Mouse (Mus musculus) gastrocnemius, postnatal 36 days (tissue): Measurements from ENCODE around the gene Repin1. TPM values are rescaled to one million over a fixed set of nuclear protein-coding genes. Genes with fewer than 3 reads are reported as not detected.
"Not testable (repeated sequence)": the region's sequence is repeated elsewhere in the genome, so short reads cannot be mapped to it uniquely, and the experiment has no call there.

Source experiments
- DNase-seq, 2 experiments: peaks; one replicate each; pipeline ENCODE4 v3.0.0; 2022
- intact Hi-C: fragments of 180-260 bp; cut with DNase I; formaldehyde crosslinking; loops from one replicate; pipeline ENCODE4 v1.15.1; 2025
- total RNA-seq, 2 experiments: library from RNA; stranded (reverse); gene quantifications; 2 replicates each; pipeline ENCODE4 v1.2.3; 2021

The Repin1 gene
- total RNA-seq, 2 experiments from 2014 or later, result 19.4 to 29.3 TPM

DNA sequence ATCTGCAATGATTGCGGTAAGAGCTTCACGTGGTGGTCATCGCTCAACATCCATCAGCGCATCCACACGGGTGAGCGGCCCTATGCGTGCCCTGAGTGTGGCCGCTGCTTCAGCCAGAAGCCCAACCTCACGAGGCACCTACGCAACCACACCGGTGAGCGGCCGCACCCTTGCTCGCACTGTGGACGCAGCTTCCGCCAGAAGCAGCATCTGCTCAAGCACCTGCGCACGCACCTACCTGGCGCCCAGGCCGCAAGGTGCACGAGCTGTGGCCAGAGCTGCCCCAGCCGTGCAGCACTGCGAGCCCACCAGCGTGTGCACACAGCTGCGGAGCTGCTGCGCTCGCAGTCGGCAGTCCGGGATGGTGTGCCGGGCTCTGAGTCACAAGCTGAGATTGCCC is 26.3 kb downstream of the Repin1 start:
- no peak for DNase-seq
- intact Hi-C loops, result no loop called here

DNA sequence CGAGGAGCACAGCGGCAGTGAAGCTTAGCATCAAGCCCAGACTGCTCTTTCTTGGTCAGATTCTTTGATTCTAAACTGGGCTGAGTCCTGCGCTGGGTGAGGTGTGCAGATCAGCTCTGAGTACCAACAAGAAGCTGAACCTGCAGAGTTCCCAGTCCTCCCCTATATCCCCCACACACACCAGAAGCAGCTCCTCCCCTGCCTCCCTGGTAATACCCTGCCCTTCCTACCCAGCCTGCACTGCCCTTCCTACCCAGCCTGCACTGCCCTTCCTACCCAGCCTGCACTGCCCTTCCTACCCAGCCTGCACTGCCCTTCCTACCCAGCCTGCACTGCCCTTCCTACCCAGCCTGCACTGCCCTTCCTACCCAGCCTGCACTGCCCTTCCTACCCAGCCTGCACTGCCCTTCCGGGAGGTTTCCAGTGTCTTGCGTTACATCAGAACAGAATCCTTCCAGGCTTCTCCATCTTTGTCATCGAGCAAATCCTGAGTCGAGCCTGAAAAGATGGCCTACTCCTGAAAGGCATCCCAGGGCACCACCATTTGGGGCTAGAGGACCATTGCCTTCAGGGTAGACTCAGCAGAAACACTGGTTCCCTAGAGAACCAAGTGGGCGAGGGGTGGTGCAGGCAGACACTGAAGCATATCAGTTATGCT is 28.6 kb downstream of the Repin1 start:
- intact Hi-C loops, result not testable (repeated sequence)

DNA sequence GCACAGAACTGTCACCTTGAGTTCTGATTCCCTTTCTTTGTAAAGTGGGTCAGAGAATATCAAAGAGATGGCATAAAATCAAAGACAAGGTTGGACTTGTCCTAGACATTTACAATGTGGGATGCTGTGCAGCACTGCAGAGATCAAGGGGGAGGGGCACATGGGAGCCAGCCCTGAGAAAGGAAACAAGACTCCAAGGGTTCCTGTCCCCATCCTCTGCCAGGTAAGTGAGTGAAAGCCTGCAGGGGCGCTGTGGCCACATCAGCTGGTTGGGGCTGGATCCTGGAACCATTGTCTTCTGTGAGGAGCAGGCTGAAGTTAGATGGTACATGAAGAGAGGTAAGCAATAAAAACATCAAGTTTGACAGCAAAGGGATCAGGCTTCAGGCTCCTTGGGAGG is 29.8 kb downstream of the Repin1 start:
- DNase-seq, result no peak
- intact Hi-C loops, result no loop called here

More for the DNA sequence above, 28.6 kb downstream of the Repin1 start:
- DNase-seq, result not testable (repeated sequence)

DNA sequence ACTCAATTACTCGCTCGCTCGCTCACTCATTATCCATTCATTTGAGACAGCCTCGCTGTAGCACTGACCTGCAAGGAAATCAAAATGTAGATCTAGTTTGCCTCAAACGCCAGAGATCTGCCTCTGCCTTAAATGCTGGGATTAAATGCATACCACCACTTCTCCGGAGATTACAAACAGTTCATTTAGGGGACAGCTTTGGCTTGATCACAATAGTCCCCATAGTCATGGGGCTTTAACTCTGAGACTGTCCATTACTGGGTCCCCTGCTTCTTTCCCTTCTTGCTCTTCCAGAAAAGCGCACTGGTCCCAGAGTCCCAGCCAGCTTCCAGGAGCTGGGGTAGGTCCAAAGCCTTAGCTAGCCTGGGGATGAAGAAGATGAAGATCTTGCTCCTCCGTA is 32.8 kb downstream of the Repin1 start, which contains the start of gene AI854703:
AI854703 (plus strand) TSS at position 301 of the 400 bp plus-strand sequence.
- intact Hi-C loops, result no loop called here

DNA sequence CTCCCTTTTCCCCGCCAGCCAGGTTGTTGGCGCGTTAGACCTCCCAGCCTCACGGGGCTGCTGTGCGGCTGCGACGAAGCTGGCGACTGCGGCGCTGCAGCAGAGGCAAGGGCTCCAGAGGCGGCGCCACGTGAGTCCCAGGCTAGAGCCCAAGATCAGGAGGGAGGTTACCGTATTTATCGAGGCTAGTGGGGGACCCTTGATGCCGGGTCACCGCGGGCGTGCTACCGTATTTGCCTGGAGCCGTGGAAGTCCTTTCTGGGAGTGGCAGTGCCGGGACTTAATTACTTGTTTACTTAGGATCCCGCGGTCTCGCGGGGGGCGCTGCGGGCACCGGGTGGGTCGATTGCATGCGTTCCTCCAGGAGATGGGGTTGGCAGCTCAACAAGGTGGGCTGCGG is 33.3 kb downstream of the Repin1 start:
- intact Hi-C loops, result no loop called here
- DNase-seq, result peak; percentile 30 to 31

More for the DNA sequence above, 32.8 kb downstream of the Repin1 start, which contains the start of gene AI854703:
- no peak for DNase-seq

DNA sequence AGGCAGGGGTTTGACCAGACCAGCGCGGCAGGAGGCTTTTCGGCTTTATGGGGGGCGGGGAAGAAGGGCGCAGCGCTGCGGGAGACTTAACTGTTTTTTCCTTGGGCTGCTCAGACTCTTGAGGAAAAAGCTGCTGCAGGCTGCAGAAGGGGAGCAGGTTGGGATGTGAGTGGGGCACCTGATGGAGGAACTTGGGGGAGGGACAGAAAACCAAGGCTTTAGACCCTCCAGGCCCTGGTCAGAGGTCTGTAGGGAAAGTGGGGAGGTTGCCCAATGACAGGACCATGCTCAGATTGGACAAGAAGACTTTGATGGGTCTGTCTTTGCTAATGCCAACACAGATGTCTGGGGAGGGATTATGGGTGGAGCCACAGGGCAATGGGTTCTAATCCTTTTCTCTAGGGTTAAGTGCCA is 33.8 kb downstream of the Repin1 start:
- intact Hi-C loops, result no loop called here

DNA sequence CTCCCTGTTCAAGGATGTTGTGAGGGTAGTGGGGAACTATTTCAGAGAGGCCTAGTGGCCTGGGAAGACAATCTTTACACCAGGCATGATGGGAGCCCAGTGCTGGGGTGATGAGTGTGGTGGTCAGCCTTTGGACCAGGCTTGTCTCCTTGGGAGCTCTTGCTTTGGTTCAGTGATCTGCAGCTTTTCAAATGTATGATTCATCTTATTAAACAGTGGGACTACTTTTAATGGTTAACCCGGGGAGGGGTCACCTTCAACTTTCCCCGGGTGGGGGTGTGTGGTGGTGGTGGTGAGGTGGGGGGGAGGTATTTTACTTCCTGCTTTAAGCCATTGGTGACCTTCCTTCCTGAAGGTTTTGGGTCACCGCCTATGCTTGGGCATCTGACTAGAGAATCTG is 34.7 kb downstream of the Repin1 start:
- intact Hi-C loops, result no loop called here

More for the DNA sequence above, 33.8 kb downstream of the Repin1 start:
- DNase-seq, result no peak

DNA sequence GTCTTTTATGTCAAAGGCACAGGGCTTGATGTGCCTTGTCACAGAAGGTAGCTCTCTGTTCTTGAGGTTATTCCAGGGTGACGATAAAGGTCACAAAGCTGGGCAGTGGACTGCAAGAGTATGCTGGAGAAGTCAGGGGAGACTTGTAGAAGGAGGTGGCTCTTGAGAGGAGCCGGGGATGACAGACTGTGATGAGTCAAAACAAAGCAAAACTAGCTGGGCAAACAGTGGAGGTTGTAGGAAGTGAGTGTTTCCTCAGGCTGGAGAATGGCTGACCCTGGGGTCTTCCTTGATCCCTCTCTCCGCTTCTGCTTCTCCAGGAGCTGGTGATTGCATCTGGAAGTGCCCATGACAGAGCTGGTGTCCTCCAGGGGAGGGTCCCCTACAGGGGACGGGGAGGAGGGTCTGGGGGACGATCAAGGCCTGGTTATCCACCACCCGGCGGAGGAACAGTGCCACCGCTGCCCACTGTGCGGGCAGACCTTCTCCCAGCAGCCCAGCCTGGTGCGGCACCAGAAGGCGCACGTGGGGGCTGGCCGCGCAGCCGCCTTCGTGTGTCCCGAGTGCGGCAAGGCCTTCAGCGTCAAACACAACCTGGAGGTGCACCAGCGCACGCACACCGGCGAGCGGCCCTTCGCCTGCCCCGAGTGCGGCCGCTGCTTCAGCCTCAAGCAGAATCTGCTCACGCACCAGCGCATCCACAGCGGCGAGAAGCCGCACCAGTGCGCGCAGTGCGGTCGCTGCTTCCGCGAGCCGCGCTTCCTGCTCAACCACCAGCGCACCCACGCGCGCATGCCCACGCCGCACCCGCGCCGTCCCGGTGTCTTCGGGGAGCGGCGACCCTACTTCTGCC is 35.4 kb downstream of the Repin1 start:
- DNase-seq, result no peak
- intact Hi-C loops, result no loop called here

More for the DNA sequence above, 34.7 kb downstream of the Repin1 start:
- DNase-seq, result no peak

DNA sequence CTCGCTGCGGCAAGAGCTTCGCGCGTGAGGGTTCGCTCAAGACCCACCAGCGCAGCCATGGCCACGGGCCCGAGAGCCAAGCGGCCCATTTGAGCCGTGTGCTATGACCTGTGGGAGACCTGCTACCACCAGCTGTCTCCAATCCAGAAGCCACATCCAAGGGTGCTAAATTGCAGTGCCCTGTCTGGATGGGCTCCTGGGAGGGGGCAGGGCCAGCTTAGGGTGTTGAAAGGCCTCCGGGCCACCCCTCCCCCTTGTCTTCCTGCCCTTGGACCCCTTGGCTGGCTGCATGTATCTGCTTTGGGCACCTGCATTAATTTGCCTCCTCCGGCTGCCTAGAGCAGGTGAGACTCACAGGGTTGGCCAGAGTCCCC is 36.0 kb downstream of the Repin1 start:
- DNase-seq, result no peak
- intact Hi-C loops, result loop anchor here (5.0 kb wide), 1 partner anchor 42 kb away; the partner anchor contains the start of gene Gm45021

DNA sequence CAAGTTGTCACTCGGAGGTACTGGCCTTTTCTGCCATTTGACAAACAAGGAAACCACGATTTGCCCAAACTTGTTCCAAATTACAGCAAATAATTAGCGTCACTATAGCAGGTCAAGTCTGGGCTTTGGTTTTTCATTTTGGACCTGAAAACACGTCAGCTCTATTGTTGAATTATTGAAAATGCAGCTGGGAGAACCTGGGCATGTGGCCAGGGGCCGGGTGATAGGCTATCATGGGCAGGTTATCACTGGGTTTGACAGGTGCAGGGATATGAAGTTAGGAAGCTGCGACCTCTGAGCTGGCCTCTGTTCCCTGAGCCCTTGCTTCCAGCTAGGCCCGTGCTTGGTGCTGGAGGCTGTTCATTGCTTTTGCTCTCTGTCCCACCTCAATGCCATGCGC is 37.1 kb downstream of the Repin1 start:
- intact Hi-C loops, result loop anchor here (5.0 kb wide), 1 partner anchor 44 kb away; the partner anchor contains the start of gene Gm45021
- no peak for DNase-seq

DNA sequence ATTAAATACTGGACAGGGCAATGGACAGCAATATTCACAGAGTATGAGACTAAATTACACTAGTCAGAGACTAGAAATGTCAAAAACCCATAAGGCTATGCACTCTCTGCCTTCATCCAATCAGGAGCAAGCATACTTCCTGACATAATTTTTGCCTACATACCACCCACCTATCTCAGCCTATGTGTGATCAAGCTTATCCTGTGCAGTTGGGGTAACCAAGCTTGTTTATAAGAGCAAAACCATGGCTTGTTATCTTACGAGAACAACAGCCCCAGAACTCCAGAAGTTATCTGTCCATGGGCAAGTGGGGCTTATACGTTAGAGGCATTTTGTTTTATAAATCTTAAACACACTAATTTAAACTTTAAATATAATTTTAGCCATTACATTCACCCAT is 41.4 kb downstream of the Repin1 start:
- no peak for DNase-seq
- intact Hi-C loops, result no loop called here

DNA sequence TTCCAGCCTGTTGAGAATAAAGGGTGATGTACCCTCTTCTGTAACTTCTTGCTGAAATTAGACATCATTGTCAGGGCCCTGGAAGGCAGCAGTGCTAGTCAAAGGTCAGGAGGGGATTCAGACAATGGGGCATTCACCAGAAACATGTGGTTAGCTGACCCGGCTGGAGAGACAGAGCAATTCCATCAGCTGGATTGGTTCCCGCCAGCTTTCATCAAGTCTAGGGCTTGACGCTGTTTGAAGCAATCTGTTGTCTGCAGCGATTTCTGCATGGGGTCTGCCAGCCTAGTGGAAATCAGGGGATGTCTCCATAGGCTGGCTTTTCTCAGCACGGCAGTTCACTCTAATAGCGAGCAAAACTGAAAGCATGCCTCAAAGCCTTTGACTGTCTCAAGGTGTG is 42.8 kb downstream of the Repin1 start:
- intact Hi-C loops, result no loop called here
- no peak for DNase-seq

DNA sequence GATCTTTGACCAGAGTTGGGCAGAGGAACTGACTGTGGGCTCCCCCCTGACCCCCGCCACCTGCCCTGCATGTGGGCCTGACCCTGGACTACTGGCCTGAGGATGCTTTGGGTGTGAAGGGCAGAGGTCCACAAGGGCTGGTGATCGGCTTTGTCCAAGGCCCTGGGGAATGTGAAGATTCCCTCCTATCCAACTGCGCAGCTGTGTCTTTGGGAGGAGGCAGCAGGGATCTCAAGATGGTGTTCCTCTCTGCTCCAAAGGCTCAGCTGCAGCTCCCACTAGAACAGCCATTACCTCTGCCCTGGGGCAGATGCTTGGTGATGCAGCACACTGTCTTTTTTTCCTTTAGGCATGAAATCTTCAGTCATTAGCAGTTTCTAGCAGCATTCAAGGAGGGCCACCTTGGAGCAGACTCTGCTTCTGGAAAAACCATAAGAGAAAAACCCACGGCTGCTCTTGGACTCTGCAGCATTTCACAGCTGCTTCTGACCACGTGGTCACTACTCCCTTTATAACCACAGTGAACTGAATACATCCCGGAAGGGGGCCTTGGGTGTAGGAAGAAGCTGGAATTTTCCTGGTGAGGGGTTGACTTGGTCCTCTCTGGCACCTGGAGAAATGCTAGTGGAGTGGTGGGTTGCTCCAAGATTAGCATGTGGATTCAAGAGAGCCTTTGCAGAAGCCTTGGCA is 44.3 kb downstream of the Repin1 start:
- intact Hi-C loops, result no loop called here
- no peak for DNase-seq

DNA sequence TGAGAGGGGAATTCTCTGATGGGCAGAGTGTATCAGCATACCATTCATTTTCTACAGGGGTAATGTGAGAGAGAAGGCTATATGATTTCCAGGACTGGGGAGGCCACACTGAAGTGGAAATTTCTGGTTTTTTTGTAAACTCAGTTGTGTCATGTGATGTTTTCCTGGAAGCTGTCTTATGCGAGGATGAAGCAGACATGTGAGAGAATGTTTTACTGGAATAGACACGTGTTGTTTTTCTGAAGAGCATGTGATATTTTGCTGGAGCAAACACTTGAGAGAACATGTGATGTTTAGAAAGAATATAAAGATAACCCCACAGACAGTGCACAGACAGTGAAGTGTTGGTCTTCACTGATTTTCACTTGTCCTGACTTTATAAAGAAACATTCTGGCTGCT is 44.9 kb downstream of the Repin1 start:
- intact Hi-C loops, result no loop called here
- no peak for DNase-seq

DNA sequence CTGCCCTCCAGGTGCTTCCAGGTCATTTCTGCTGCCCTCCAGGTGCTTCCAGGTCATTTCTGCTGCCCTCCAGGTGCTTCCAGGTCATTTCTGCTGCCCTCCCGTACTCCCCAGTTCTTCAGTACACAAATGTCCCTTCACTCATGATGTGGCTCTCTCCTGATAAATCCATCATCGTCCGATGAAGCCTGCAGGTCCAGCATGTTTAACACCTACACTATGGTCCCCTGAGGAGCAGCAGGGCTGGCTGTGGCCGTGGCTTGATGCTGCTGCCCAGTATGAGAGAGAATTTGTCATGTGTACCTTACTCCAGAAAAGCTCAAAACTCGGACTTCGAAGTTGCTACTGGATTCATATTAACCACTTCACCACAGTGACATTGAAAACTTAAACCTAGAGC is 47.7 kb downstream of the Repin1 start:
- no peak for DNase-seq
- intact Hi-C loops, result no loop called here

DNA sequence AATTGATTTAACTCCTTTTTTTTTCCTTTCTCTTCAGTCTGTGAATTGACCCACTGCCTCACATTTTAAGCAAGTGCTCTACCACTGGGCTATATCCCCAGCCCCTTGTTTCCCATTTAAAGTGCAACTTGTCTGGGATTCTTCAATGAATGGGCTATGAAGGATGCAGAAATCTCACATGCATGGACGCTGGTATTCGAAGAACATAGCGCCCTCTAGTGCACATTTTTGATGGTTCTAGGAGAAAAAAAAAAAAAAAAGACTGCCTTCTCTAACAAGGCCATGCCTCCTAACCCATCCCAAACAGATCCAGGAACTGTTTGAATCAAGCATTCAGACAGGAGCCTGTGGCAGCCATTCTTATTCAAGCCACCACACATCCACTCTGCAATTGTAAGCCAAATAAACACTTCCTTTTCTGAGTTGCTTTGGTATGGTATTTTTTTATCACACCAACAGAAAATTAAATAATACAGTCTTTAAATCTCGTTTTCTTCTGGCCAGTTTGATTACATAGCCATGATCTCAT is 49.1 kb downstream of the Repin1 start:
- intact Hi-C loops, result loop anchor here (1.0 to 2.0 kb wide), 2 partner anchors 60 to 105 kb away; no protein-coding TSS in a partner anchor
- DNase-seq, result no peak

DNA sequence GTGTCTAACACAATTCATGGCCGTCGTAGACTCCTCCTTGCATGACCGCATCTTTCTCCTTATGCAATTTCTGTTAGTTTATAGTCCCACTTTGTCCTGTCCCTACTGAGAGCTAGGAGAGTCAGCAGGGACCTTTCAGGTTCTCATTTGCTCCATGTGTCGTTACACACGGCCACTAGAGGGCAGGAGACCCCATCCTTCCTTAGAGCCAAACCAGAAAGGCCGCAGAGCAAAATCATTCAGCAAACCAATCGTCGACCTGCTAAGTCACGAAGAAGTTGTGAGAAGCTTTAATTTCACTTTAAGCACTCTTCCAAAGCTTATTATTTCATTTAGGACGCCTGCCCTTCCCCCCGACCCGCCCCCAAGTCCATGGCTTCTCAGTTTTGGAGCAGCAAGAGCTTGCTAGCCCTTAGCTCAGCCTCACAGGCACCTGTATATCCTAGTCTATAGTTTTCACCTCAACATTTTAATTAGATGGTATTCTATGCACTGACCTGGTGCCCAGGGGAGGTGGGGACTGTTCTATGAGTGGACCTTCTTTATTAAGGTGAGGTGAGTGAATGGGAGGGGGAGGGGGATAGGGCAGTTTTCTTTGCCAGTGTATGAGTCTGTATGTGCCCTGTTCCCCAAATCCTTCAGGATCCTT is 52.1 kb downstream of the Repin1 start:
- peak; percentile 45 to 59 for DNase-seq
- intact Hi-C loops, result loop anchor here (2.0 to 5.0 kb wide), 2 partner anchors 127 to 468 kb away; no protein-coding TSS in a partner anchor

DNA sequence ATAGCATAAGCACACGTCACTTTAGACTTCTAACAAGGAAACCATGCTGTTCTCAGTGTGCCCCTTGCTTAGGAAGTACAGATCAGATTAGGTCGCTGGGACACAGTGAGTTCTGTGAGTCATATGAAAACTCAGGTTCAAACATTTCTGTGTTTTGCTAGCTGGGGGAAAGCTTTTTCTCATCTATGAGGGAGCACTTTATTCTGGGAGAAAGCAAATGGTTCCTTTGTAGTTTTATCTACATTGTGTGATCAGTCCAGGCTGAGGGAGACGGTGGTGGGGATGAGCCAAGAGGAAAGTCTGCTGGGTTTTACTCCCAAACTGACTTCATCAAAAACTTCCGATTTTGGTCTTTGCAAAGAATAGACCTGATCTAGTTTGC is 52.6 kb downstream of the Repin1 start:
- intact Hi-C loops, result loop anchor here (5.0 kb wide), 1 partner anchor 469 kb away; no protein-coding TSS in a partner anchor
- DNase-seq, result no peak

DNA sequence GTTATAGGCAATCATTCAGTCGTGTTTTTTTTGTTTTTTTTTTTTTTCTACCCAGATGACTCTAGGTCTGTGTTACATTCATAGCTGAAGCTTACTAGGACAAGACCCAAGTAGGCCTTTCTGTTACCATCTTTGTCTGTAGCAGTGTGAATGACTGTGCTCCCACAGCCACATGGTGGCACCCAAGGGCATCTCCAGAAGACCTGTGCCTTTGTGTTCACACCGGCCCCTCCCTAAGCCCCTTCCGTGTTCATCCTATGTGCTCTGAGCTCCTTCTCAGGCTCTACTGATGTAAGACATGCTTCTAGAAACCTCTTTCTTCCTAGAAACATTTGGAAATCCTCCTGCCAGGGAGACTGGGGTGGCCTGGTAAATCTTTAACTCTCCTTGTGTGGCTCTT is 53.3 kb downstream of the Repin1 start, which contains the start of gene Gimap8:
Gimap8 (plus strand) TSS at position 240 of the 400 bp plus-strand sequence.
- DNase-seq, result peak in 1 of 2 experiments; percentile 28
- intact Hi-C loops, result loop anchor here (5.0 kb wide), 1 partner anchor 470 kb away; no protein-coding TSS in a partner anchor

DNA sequence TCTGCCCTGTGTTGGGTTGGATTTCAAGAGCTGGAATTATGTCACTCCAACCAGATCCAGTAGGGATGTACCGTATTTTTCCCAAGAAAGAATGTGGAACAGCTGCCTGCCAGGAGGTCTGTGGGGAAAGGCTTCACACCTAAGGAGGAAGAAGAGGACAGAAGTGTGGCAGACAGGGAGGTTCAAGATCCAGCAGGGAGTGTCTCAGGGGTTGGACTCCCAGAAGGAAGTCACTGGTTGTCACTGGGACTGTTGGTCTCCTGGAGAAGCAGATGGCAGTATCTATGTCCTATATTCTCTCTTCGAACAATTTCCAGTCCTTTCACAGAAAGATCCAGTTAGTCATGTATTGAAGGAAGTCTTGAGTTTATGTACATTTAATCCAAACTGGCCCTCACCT is 53.9 kb downstream of the Repin1 start:
- DNase-seq, result no peak
- intact Hi-C loops, result loop anchor here (5.0 kb wide), 1 partner anchor 470 kb away; no protein-coding TSS in a partner anchor
